Mouse (Mus musculus): ENCODE data around the gene Smyd2.

DNA sequence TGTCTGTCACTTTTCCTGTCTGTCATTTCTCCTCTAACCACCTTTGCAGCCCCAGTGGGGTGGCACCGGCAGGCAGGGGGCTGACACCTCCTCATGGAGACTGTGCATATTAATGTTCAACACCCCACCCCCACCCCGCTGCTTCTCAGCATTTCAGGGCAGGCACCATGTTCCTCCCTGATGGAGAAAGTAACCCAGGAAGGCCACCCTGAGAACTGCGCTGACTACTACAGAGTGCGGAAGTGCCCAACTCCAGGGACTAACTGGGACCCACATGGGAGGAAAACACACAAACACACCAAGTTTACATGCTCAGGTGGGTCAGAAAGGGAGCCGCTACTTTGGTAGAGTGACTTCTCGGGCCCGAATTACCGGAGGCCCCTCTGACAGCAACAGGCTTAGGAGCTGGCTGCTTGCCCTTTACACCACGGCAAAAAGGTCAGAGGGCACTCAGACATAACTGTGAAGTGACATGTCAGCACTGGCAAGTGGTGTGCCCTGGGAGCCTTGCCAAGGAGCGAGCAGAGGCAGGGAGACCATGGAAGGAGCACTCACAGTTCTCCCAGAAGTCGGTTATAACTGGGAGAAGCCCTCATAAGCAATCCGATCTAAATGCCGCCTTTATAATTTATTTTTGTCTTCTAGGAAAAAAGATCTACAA is 11.3 kb downstream of the Smyd2 start:
- TF ChIP-seq GATA1 (IDR thresholded peaks at IDR 0.05; ENCODE audit: borderline replicate concordance, low read length) (no peak), FLI1 (IDR thresholded peaks at IDR 0.05; ENCODE audit: low read length) (no peak)

Data from megakaryocyte, embryonic 14.5 days (primary cell).